Mouse (Mus musculus) c-Kit-negative CD71-positive TER-119-positive erythroid progenitor cells, embryonic 14.5 days (primary cell): ENCODE data around the gene Slc26a11.
A peak's percentile ranks its signal among the peaks of the same experiment; 100 is the strongest.

Source experiments
- DNase-seq: peaks from one replicate; pipeline ENCODE4 v3.0.0-alpha.2; 2013; ENCODE audit warnings: low read depth, low spot score

The Slc26a11 gene

DNA sequence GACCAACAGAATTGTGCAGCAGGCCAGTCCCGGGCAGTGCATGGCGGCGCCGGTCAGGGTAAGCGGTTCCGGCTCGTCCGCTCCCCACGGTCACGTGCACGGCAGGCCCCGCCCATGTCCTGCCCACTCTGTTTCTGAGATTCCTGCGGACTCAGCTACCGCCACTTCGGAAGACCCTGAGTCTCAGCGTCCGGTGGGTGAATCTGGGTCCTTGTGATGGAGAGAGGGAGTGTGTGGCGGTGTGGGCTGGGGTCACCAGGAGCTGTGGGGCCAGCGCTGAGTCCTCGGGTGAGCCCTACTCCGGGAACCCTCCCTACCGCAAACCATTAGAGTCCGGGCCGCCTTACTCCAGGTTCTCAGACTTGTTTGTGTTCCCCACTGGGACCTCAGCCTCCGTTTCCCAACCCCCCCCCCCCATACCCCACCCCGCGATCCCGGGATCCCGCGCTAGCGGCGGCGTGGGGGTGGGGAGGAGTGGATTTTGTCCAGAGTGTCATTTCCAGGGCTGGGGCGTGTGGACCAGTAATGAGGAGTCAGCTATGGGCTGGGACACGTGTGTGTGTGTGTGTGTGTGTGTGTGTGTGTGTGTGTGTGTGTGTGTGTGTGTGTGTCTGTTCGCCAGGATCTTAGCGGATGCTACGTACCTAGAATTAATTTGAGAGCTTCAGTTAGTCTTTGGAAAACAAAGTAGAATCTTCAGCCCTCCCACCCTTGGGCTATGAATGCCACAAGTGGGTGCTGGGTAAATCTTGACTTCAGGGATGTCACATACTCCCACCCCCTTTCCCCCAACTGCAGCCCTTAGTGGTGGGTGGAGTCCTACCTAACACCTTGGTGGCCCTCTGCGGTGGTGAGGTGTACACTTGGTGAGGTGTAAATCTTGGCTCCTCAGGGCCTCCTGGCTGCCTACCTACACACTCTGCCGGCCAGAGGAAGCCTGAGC lies at the start of gene Slc26a11, which contains the start of gene Sgsh:
TSS of gene Slc26a11 (plus strand) at position 115 of the 943 bp plus-strand sequence.
TSS of gene Sgsh (minus strand) at position 94 of the 943 bp plus-strand sequence.
- peak; percentile 31 for DNase-seq

- DNase-seq = no peak
Measured at GRCm38 (mm10) chr11:119306762-119307657, 48.3 kb upstream of the Slc26a11 start.

DNA sequence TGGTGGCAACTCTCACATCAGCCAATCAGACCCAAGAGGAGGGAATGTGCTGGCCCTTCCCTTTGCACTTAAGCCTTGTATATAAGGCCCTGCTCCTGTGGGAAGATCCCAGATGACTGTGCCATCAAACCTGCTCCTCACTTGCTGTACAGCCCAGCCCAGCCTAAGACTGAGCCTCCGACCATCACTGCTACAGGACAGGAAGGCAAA lies 47.8 kb upstream of the Slc26a11 start, which contains the start of gene Card14:
TSS of gene Card14 (plus strand) at position 111 of the 210 bp plus-strand sequence.
- no peak for DNase-seq

- no peak for DNase-seq
Measured at GRCm38 (mm10) chr11:119307916-119308315, 47.4 kb upstream of the Slc26a11 start.

GRCm38 (mm10) chr11:119310621-119311020 lies 44.7 kb upstream of the Slc26a11 start:
- no peak for DNase-seq

DNA sequence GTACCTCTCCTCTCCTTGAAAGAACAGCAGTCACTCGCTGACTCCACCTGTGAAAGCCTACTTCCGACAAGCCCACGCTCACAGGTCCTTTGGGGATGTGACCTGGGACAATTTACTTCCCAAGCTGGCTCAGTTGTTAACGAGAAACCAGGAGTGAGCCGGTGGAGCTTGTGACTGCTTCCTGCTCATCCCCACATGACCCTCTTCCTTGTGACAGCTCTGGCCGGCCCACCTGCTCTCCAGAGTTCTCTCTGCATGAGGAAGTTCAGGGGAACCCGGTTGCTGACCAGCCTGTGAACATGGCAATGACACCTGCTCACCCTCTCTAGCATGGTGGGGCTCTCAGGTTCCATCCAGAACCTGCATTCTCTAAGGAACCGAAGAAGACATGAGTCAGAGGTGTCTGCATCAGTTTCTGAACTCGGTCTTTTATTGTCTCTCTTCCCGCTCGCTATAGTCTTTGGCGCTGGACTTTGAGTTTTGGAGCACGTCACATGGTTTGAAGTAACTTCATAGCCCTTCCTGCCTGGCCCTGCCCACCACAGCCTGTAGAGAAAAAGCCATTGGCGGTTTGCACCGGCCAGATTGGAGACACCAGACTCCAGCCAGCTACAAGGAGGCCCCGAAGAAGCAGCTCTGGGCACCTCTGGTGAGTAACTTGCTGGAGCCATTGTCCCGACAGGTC lies 41.0 kb upstream of the Slc26a11 start:
- no peak for DNase-seq

DNA sequence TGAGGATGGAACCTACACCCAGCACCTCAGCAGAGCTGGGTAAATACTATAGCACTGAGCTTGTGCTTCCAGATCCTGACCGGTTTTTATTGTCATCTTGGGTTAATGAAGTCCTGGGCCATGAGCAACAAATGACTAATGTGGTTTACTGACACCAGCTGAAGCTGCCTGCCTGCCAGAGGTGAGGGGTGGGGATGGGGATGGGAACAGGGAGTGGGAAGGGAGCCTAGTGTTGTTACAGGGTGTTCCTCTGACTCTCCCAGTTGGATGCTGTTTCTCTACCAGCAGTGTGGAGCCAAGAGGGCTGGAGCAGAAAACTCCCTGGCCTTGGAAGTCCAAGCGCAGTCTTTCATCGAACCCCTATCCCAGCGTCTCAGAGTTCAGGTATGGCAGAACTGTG lies 38.6 kb upstream of the Slc26a11 start:
- DNase-seq = no peak

- no peak for DNase-seq
Measured at GRCm38 (mm10) chr11:119322521-119322920, 32.8 kb upstream of the Slc26a11 start.

GRCm38 (mm10) chr11:119325068-119325467 lies 30.3 kb upstream of the Slc26a11 start:
- DNase-seq = no peak

GRCm38 (mm10) chr11:119330592-119330991 lies 24.8 kb upstream of the Slc26a11 start:
- DNase-seq = no peak

DNA sequence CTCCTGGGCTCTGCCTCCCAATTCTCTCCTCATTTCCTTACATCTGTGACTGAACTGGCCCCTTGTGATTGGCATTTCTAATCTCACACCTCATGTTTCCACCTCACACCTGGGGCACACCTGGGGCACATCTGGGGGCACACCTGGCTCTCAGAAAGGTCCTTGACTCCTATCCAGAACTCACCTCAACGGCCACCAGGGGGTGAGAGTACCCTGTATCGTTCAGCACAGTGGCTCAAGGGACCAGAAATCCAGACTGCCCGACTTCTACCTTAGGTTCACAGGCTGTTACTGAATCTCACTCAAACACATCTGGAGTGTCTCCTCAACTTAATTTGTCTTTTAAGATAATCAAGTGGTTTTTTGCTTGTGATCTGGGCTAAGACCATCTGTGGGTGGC lies 23.4 kb upstream of the Slc26a11 start:
- no peak for DNase-seq

DNA sequence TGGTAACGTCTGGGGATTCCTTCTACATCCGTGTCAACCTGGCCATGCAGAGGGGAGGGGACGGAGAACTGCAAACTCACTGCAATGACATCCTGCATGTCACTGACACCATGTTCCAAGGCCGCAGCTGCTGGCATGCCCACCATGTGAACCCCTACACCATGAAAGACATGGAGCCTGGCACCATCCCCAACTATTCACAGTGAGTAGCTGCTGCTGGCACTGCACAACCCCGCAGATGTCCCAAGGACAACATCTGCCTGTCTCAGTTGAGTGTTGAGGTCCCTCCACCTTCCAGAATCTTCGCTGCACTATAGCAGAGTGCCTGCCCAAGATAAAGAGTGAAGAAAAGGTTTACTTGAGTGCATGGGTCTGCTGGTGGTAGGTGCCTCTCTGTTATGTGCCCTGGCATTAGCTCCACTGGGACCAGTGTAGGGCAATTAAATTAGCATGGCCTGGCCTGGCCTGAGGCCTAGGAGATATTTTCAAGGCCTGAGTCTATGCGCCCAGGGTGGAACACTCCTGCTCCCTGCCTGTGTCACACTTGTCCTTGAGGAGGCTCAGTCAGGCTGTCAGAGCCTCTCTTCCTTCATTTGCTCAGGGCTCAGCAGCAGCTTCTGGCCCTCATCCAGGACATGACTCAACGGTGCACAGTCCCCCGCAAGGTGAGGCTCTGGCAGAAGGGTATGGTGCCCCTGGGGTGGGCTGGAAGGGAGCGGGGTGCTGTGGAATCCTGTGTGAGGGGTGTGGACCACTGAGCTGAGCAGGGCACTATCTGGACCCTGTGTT lies 16.9 kb upstream of the Slc26a11 start:
- DNase-seq = no peak

DNA sequence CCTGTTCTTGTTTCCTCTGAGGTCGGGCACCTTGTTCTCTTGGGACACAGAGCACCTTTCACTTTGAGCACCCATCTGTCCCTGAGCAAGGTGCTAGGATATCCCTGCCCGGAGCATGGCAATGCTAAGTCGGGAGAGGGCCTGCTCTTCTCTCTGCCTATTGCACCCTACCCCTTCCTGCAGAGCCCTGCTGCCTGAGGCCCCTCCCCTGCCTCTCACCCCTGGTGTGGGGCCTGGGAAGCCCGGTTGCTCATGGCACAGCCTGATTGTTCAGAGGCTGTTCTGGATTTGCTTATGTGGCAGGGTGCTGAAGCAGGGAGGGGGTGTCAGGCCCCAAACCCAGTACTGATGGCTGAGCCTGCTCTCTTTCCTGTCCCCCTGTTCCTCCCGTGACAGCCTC lies 16.2 kb upstream of the Slc26a11 start:
- no peak for DNase-seq

DNA sequence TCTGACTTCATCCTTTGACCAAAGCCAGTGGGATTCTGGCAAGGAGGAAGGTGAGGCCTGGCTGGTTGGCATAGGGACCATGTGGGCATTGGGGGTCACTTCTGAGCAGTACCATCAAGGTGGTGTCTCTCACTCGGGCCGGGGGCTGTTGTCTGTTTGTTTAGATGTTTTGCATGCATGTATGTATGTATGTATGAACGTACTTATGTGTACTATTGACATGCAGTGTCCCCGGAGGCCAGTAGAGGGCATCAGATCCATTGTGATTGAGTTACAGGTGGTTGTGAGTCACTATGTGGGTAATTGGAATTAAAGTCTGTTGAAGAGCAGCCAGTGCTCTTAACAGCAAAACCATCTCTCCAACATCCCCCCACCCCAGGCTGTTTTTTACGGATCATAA lies 15.7 kb upstream of the Slc26a11 start:
- DNase-seq = peak; percentile 35

DNA sequence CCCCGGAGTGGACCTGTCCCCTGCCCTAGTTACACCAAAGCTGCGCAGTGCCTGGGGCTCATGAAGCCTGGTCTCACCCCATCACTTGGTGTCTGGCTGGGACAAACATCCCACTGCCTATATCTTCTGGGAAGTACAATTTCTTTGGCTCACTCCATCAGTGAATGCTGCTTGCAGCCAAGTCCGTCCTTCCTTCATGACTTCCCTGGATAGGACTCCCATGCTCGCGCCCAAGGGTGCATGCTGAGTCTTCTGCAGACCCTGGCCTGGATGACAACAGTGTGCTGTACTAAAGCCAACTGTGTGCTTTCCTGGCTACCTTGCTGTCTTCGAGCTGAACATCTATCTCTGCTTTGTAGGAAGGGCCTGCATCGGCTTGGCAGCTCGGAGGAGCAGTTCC lies 11.2 kb upstream of the Slc26a11 start:
- DNase-seq = no peak

DNA sequence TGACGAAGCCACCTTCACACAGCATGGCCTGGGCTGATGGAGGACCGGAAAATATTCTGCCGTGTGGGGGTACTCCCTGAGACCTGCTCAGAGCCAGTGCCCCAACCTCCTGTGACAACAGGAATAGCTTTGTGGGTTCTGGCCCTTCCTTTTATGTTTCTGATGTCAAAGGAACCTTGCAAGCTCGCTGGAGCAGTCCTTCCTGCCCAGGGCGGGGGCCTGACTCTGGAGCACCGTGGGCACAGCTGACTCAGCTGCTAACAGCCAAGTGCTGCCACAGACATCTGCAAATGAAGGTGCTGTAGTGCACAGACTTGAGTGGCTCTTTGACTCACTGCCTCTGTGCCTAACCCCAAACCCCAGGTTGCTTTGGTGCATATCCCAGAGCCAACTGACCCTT lies 10.5 kb upstream of the Slc26a11 start:
- DNase-seq = no peak

DNA sequence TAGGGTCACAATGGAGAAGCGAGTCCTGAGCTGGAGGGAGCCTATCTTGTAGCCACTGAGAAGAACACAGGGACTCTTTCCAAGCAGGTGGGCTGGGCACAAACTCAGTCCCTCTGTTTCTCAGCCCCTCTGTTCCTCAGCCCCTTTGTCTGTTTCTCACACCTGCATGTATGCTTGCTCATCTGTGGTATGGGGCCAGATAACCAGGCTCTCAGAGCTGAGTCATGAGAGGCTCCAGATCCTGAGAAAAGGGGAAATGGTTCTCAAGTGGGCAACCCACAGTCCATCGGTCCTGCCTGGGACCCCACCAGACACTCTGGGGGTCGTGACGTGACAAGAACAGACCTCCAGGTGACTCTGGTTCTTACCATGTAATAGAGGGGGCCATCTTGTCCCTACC lies 8.2 kb upstream of the Slc26a11 start:
- no peak for DNase-seq

DNA sequence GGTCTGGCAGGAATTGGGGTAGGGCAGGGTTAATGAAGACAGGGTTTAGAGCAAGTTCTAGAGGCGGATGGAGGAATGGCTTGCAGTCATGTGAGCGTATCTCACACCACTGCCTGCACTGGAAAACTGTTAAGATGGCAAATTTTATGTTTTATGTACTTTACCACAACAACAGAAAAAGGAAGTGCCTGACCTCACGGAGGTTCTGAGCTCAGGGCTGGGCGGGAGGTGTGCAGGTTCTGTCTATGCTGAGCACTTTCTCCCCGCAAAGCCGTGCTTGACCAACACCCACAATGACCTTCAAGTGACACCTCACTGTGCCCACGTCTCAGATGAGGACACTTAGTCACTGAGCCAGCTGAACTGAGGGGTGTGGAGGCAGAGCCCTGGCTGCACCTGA lies 3.2 kb upstream of the Slc26a11 start:
- DNase-seq = no peak

- DNase-seq = no peak
Measured at GRCm38 (mm10) chr11:119353946-119354345, 1.4 kb upstream of the Slc26a11 start.

- DNase-seq = no peak
Measured at GRCm38 (mm10) chr11:119354798-119355442, 437 bp upstream of the Slc26a11 start.

GRCm38 (mm10) chr11:119359089-119359488 lies 3.7 kb downstream of the Slc26a11 start:
- DNase-seq = no peak
